Mouse (Mus musculus) neural tube, postnatal 0 days (tissue): ENCODE results near the gene Hist1h1t. TPM values are rescaled to one million over a fixed set of nuclear protein-coding genes. Genes with fewer than 3 reads are reported as not detected.

Experiments used
- microRNA-seq: library from miRNA; unstranded; fragments of <30 nt; microRNA quantifications from one replicate; pipeline ENCODE4, GENCODE M21; 2016
- polyA plus RNA-seq: library from polyadenylated mRNA; unstranded; fragments of >200 nt; fragmentation: Nextera tagmentation; extraction: Ambion mirVana; gene quantifications from 2 replicates; pipeline ENCODE4 v1.2.1, GENCODE M21; 2015

The Hist1h1t gene
- polyA plus RNA-seq, result not detected in 2 replicates

GRCm38 (mm10) chr13:23695514-23695913 is at the start of gene Hist1h1t:
Gene Hist1h1t, plus strand, starts transcription at chr13:23695814.

GRCm38 (mm10) chr13:23683755-23684281 is 11.8 kb upstream of the Hist1h1t start, which contains the start of the genes Hist1h2ac and Hist1h2bc:
Gene Hist1h2ac, minus strand, starts transcription at chr13:23683948.
Gene Hist1h2bc, plus strand, starts transcription at chr13:23684199.

GRCm38 (mm10) chr13:23698300-23698693 is 2.7 kb downstream of the Hist1h1t start, which contains the start of gene Hist1h4c:
Gene Hist1h4c, minus strand, starts transcription at chr13:23698454.

GRCm38 (mm10) chr13:23710374-23711089 is 14.9 kb downstream of the Hist1h1t start, which contains the start of gene Hfe:
Gene Hfe, minus strand, starts transcription at chr13:23710854.

GRCm38 (mm10) chr13:23738677-23739068 is 43.1 kb downstream of the Hist1h1t start, which contains the start of gene Hist1h1c:
Gene Hist1h1c, plus strand, starts transcription at chr13:23738808.

GRCm38 (mm10) chr13:23745381-23746161 is 50.0 kb downstream of the Hist1h1t start, which contains the start of gene Hist1h3c:
Gene Hist1h3c, minus strand, starts transcription at chr13:23745602.

Small RNA genes within 50 kb of the gene (microRNA-seq; reads per million reads assigned to microRNA genes)
- gene Gm44314, result not detected
- gene Gm44350, result not detected

Other genes with a start within 250 kb of the Hist1h1t start
- gene Btn1a1, start 229.9 kb upstream of the Hist1h1t start, polyA plus RNA-seq, result 0.11 and 0.19 TPM in 2 replicates
- 0.09 TPM in 1 of 2 replicates, not detected in the other for gene Btn2a2, start 207.0 kb upstream of the Hist1h1t start, polyA plus RNA-seq
- gene Hist1h4h, start 164.8 kb upstream of the Hist1h1t start, polyA plus RNA-seq, result 0.92 and 4.6 TPM in 2 replicates
- 1.7 TPM in 1 of 2 replicates, not detected in the other for gene Hist1h2af, start 161.9 kb upstream of the Hist1h1t start, polyA plus RNA-seq
- gene Hist1h3g, start 160.4 kb upstream of the Hist1h1t start, polyA plus RNA-seq, result 1.3 TPM in 1 of 2 replicates, not detected in the other
- gene Hist1h2bh, start 152.4 kb upstream of the Hist1h1t start, polyA plus RNA-seq, result 0.09 and 0.36 TPM in 2 replicates
- 0.21 TPM in 1 of 2 replicates, not detected in the other for gene Hist1h3f, start 151.8 kb upstream of the Hist1h1t start, polyA plus RNA-seq
- not detected in 2 replicates for gene Hist1h4f, start 144.2 kb upstream of the Hist1h1t start, polyA plus RNA-seq
- gene Hist1h1d, start 142.6 kb upstream of the Hist1h1t start, polyA plus RNA-seq, result 0.09 and 0.13 TPM in 2 replicates
- gene Hist1h3e, start 133.4 kb upstream of the Hist1h1t start, polyA plus RNA-seq, result 1.5 and 2.0 TPM in 2 replicates
- 7.7 and 9.3 TPM in 2 replicates for gene Hist1h2ae, start 124.6 kb upstream of the Hist1h1t start, polyA plus RNA-seq
- 1.5 and 3.0 TPM in 2 replicates for gene Hist1h2bg, start 124.4 kb upstream of the Hist1h1t start, polyA plus RNA-seq
- gene Hist1h2bf, start 121.6 kb upstream of the Hist1h1t start, polyA plus RNA-seq, result 0.65 TPM in 1 of 2 replicates, not detected in the other
- not detected in 2 replicates for gene Hist1h2ad, start 121.4 kb upstream of the Hist1h1t start, polyA plus RNA-seq
- 0.58 and 0.66 TPM in 2 replicates for gene Hist1h3d, start 120.1 kb upstream of the Hist1h1t start, polyA plus RNA-seq
- gene Hist1h4d, start 114.2 kb upstream of the Hist1h1t start, polyA plus RNA-seq, result 25.2 and 28.2 TPM in 2 replicates
- gene Hist1h2be, start 74.7 kb upstream of the Hist1h1t start, polyA plus RNA-seq, result 0.80 and 0.89 TPM in 2 replicates
- 7.7 and 9.3 TPM in 2 replicates for gene Hist1h1e, start 73.3 kb upstream of the Hist1h1t start, polyA plus RNA-seq
- gene Hist1h2ac, start 11.9 kb upstream of the Hist1h1t start, polyA plus RNA-seq, result 0.19 and 0.41 TPM in 2 replicates
- gene Hist1h2bc, start 11.6 kb upstream of the Hist1h1t start, polyA plus RNA-seq, result 37.8 and 45.4 TPM in 2 replicates
- gene Hist1h4c, start 2.6 kb downstream of the Hist1h1t start, polyA plus RNA-seq, result 2.4 and 3.7 TPM in 2 replicates
- gene Hfe, start 15.0 kb downstream of the Hist1h1t start, polyA plus RNA-seq, result 6.6 and 7.2 TPM in 2 replicates
- gene Hist1h1c, start 43.0 kb downstream of the Hist1h1t start, polyA plus RNA-seq, result 16.4 and 22.5 TPM in 2 replicates
- not detected in 2 replicates for gene Hist1h3c, start 49.8 kb downstream of the Hist1h1t start, polyA plus RNA-seq
- gene Hist1h2bb, start 50.9 kb downstream of the Hist1h1t start, polyA plus RNA-seq, result 0.62 TPM in 1 of 2 replicates, not detected in the other
- 2.7 and 4.7 TPM in 2 replicates for gene Hist1h2ab, start 55.3 kb downstream of the Hist1h1t start, polyA plus RNA-seq
- gene Hist1h3b, start 56.5 kb downstream of the Hist1h1t start, polyA plus RNA-seq, result 0.58 TPM in 1 of 2 replicates, not detected in the other
- gene Hist1h4b, start 61.2 kb downstream of the Hist1h1t start, polyA plus RNA-seq, result 1.2 TPM in 1 of 2 replicates, not detected in the other
- 0.54 TPM in 1 of 2 replicates, not detected in the other for gene Hist1h4a, start 65.4 kb downstream of the Hist1h1t start, polyA plus RNA-seq
- gene Hist1h3a, start 66.6 kb downstream of the Hist1h1t start, polyA plus RNA-seq, result 0.66 and 0.94 TPM in 2 replicates
- 0.50 and 0.66 TPM in 2 replicates for gene Hist1h1a, start 67.9 kb downstream of the Hist1h1t start, polyA plus RNA-seq
- not detected in 2 replicates for gene Trim38, start 74.1 kb downstream of the Hist1h1t start, polyA plus RNA-seq
- not detected in 2 replicates for gene Slc17a2, start 111.2 kb downstream of the Hist1h1t start, polyA plus RNA-seq
- not detected in 2 replicates for gene Slc17a3, start 143.6 kb downstream of the Hist1h1t start, polyA plus RNA-seq
- gene Slc17a1, start 171.9 kb downstream of the Hist1h1t start, polyA plus RNA-seq, result not detected in 2 replicates
- gene Slc17a4, start 219.2 kb downstream of the Hist1h1t start, polyA plus RNA-seq, result not detected in 2 replicates
- not detected in 2 replicates for gene Hist1h2ba, start 238.3 kb downstream of the Hist1h1t start, polyA plus RNA-seq
- not detected in 2 replicates for gene Hist1h2aa, start 238.6 kb downstream of the Hist1h1t start, polyA plus RNA-seq